20 mouse cellular contexts compared by ENCODE assay signal in genomic region chr11:103177216-103177615, GRCm38 (mm10). TPM values are rescaled to one million over a fixed set of nuclear protein-coding genes. Genes with fewer than 3 reads are reported as not detected.
DNase-seq lines count a peak whose midpoint lies in the region; ATAC-seq and TF ChIP-seq lines count a peak whose summit lies in the region.
"Had no signal": no experiment of that assay in that cellular context is flagged by ENCODE, and none has a peak within 500 bp of the region (broad histone marks: within the 10 kb centered on the region; RNA-seq: fewer than 3 reads in every experiment).

No protein-coding gene starts in this region.

- no peaks in the 10 kb centered on the region for H3K27me3 ChIP-seq in liver, postnatal 0 days (ENCODE audit: insufficient read depth, low read length)
- peaks cover 49% of the 10 kb centered on the region for H3K27me3 ChIP-seq in heart, embryonic 12.5 days (replicated peaks)
- H3K27me3 ChIP-seq in neural tube, embryonic 15.5 days (replicated peaks): peaks cover 11% of the 10 kb centered on the region

- H3K27ac ChIP-seq in liver, postnatal 0 days (ENCODE audit: low read depth): peak overlapping the region; percentile 48; the same call in 1 of the 2 replicates
- H3K27ac ChIP-seq in heart, embryonic 12.5 days (ENCODE audit: poor library complexity, severe bottlenecking): no peak overlapping the region
- H3K27ac ChIP-seq in neural tube, embryonic 15.5 days (replicated peaks): no peak overlapping the region
- H3K27ac ChIP-seq: embryonic facial prominence, embryonic 12.5 days; limb, embryonic 15.5 days; midbrain, embryonic 10.5 days; neural tube, embryonic 12.5 days had no signal

- no peak overlapping the region for H3K9ac ChIP-seq in liver, postnatal 0 days (replicated peaks)
- H3K9ac ChIP-seq in heart, embryonic 12.5 days: no peak overlapping the region
- H3K9ac ChIP-seq in neural tube, embryonic 15.5 days (replicated peaks): no peak overlapping the region
- H3K9ac ChIP-seq: embryonic facial prominence, embryonic 12.5 days; limb, embryonic 15.5 days; neural tube, embryonic 12.5 days had no signal

- H3K4me1 ChIP-seq in liver, postnatal 0 days (ENCODE audit: insufficient read depth): peaks cover 17% of the 10 kb centered on the region
- H3K4me1 ChIP-seq in heart, embryonic 12.5 days (replicated peaks): peaks cover 22% of the 10 kb centered on the region
- H3K4me1 ChIP-seq in neural tube, embryonic 15.5 days: peaks cover 24% of the 10 kb centered on the region
- H3K4me1 ChIP-seq: neural tube, embryonic 12.5 days had no signal

- H3K4me2 ChIP-seq in liver, postnatal 0 days (ENCODE audit: low read depth, low read length): peak overlapping the region; percentile 49
- 0 out of 2 replicates have a peak overlapping the region, but pooled peaks have one; percentile 20 for H3K4me2 ChIP-seq in heart, embryonic 12.5 days
- no peak overlapping the region for H3K4me2 ChIP-seq in neural tube, embryonic 15.5 days
- H3K4me2 ChIP-seq: embryonic facial prominence, embryonic 12.5 days; limb, embryonic 15.5 days; neural tube, embryonic 12.5 days had no signal

- peak; percentile 95 for DNase-seq in heart, adult 11 months
- DNase-seq in heart, postnatal 25 days (ENCODE audit: low spot score): no peak
- no peak for DNase-seq in liver, postnatal 0 days
- no peak for DNase-seq in liver
- DNase-seq in heart, postnatal 10 days: peak; percentile 68 to 69
- DNase-seq in frontal cortex, adult 2 months (ENCODE audit: extremely low spot score in 1 of 2, low spot score in 1 of 2): no peak
- DNase-seq: cerebellum, adult 18-20 months; kidney, adult 18-20 months; kidney, postnatal 10 days; lung, postnatal 10 days had no signal

- no peaks in the 10 kb centered on the region for H3K9me3 ChIP-seq in liver, postnatal 0 days (ENCODE audit: low read length)
- no peaks in the 10 kb centered on the region for H3K9me3 ChIP-seq in heart, embryonic 12.5 days (replicated peaks)
- no peaks in the 10 kb centered on the region for H3K9me3 ChIP-seq in neural tube, embryonic 15.5 days (replicated peaks)
- H3K9me3 ChIP-seq: embryonic facial prominence, embryonic 12.5 days; G1E; limb, embryonic 15.5 days; midbrain, embryonic 10.5 days; neural tube, embryonic 12.5 days had no signal

- no peak for TF ChIP-seq EP300 in liver, postnatal 0 days (IDR thresholded peaks at IDR 0.05; ENCODE audit: low read depth)

- intact Hi-C loops in heart, postnatal 25 days (cut with DNase I): no loop called here
- intact Hi-C loops in heart, postnatal 10 days (cut with DNase I): no loop called here

- peak overlapping the region; percentile 15; the same call in 1 of the 2 replicates for H3K4me3 ChIP-seq in liver, postnatal 0 days (ENCODE audit: low read depth, low read length)
- H3K4me3 ChIP-seq in heart, embryonic 12.5 days: no peak overlapping the region
- H3K4me3 ChIP-seq in neural tube, embryonic 15.5 days (replicated peaks): no peak overlapping the region
- H3K4me3 ChIP-seq: embryonic facial prominence, embryonic 12.5 days; limb, embryonic 15.5 days; midbrain, embryonic 10.5 days; neural tube, embryonic 12.5 days had no signal

- 57% methylated on average over 5 of the region's 5 CpGs for WGBS in liver, postnatal 0 days (ENCODE audit: insufficient replicate concordance)
- WGBS in heart, embryonic 12.5 days: 39% methylated on average over 5 of the region's 5 CpGs
- WGBS in neural tube, embryonic 15.5 days: 79% methylated on average over 5 of the region's 5 CpGs

- no peak for TF ChIP-seq CTCF in liver, postnatal 0 days (IDR thresholded peaks at IDR 0.05; ENCODE audit: low read depth)

- ATAC-seq in liver, postnatal 0 days: no peak
- no peak for ATAC-seq in heart, embryonic 12.5 days (ENCODE audit: insufficient number of reproducible peaks, low FRiP score)
- no peak for ATAC-seq in neural tube, embryonic 15.5 days (ENCODE audit: low FRiP score)
- ATAC-seq: forebrain, embryonic 16.5 days had no signal

- no peaks in the 10 kb centered on the region; the same call in 1 of the 2 replicates for H3K36me3 ChIP-seq in liver, postnatal 0 days (replicated peaks; ENCODE audit: insufficient read depth, low read length)
- H3K36me3 ChIP-seq in heart, embryonic 12.5 days: no peaks in the 10 kb centered on the region
- no peaks in the 10 kb centered on the region for H3K36me3 ChIP-seq in neural tube, embryonic 15.5 days
- H3K36me3 ChIP-seq: embryonic facial prominence, embryonic 12.5 days; G1E; limb, embryonic 15.5 days; midbrain, embryonic 10.5 days; neural tube, embryonic 12.5 days had no signal

RNA-seq across cellular contexts. Expression of gene Fmnl1, which starts 6.3 kb away (rescaled TPM):
- 10 to 100 TPM; 15.1 to 18.2 TPM for total RNA-seq in heart, postnatal 25 days (2021)
- polyA plus RNA-seq in liver, postnatal 0 days (2015; fragmentation: Nextera tagmentation; extraction: Ambion mirVana): 4.1 and 5.9 TPM in 2 replicates
- 1.1 and 1.7 TPM in 2 replicates for polyA plus RNA-seq in heart, embryonic 12.5 days (2016; fragmentation: Nextera tagmentation; extraction: Ambion mirVana)
- total RNA-seq in heart, postnatal 10 days (2021): 10 to 100 TPM; 14.4 to 15.6 TPM
- polyA plus RNA-seq in frontal cortex, adult 2 months (2012; rRNA removed): 76.2 and 85.2 TPM in 2 replicates
- polyA plus RNA-seq in neural tube, embryonic 15.5 days (2015; fragmentation: Nextera tagmentation; extraction: Ambion mirVana): 8.6 and 10.8 TPM in 2 replicates
- total RNA-seq: G1E had no signal

RNA-seq across cellular contexts. Expression of gene 1700023F06Rik, which starts 31.1 kb away (rescaled TPM):
- total RNA-seq in heart, postnatal 25 days (2021): not detected
- 0.09 TPM in 1 of 2 replicates, not detected in the other for polyA plus RNA-seq in liver, postnatal 0 days (2015; fragmentation: Nextera tagmentation; extraction: Ambion mirVana)
- 0.17 TPM in 1 of 2 replicates, not detected in the other for polyA plus RNA-seq in heart, embryonic 12.5 days (2016; fragmentation: Nextera tagmentation; extraction: Ambion mirVana)
- total RNA-seq in heart, postnatal 10 days (2021): not detected
- 5.3 and 6.0 TPM in 2 replicates for polyA plus RNA-seq in frontal cortex, adult 2 months (2012; rRNA removed)
- polyA plus RNA-seq in neural tube, embryonic 15.5 days (2015; fragmentation: Nextera tagmentation; extraction: Ambion mirVana): 2.1 and 2.3 TPM in 2 replicates
- total RNA-seq: G1E; gastrocnemius, adult 18-20 months; hematopoietic stem cell, adult 5-6 weeks had no signal
- polyA plus RNA-seq: G1E had no signal

RNA-seq across cellular contexts. Expression of gene Spata32, which starts 41.0 kb away (rescaled TPM):
- not detected for total RNA-seq in heart, postnatal 25 days (2021)
- not detected in 2 replicates for polyA plus RNA-seq in liver, postnatal 0 days (2015; fragmentation: Nextera tagmentation; extraction: Ambion mirVana)
- polyA plus RNA-seq in heart, embryonic 12.5 days (2016; fragmentation: Nextera tagmentation; extraction: Ambion mirVana): not detected in 2 replicates
- not detected for total RNA-seq in heart, postnatal 10 days (2021)
- polyA plus RNA-seq in frontal cortex, adult 2 months (2012; rRNA removed): 1.4 and 1.5 TPM in 2 replicates
- polyA plus RNA-seq in neural tube, embryonic 15.5 days (2015; fragmentation: Nextera tagmentation; extraction: Ambion mirVana): 1.00 and 1.3 TPM in 2 replicates
- total RNA-seq: gastrocnemius, adult 18-20 months; hematopoietic stem cell, adult 5-6 weeks had no signal
- polyA plus RNA-seq: embryonic facial prominence, embryonic 12.5 days; forebrain, embryonic 16.5 days; G1E; limb, embryonic 15.5 days; midbrain, embryonic 10.5 days had no signal

RNA-seq across cellular contexts. Expression of gene Hexim2, which starts 45.0 kb away (rescaled TPM):
- 1 to 10 TPM; 1.3 to 2.3 TPM for total RNA-seq in heart, postnatal 25 days (2021)
- 3.4 and 3.7 TPM in 2 replicates for polyA plus RNA-seq in liver, postnatal 0 days (2015; fragmentation: Nextera tagmentation; extraction: Ambion mirVana)
- 7.8 and 8.4 TPM in 2 replicates for polyA plus RNA-seq in heart, embryonic 12.5 days (2016; fragmentation: Nextera tagmentation; extraction: Ambion mirVana)
- 1 to 10 TPM; 3.1 to 3.9 TPM for total RNA-seq in heart, postnatal 10 days (2021)
- polyA plus RNA-seq in frontal cortex, adult 2 months (2012; rRNA removed): 11.5 and 14.1 TPM in 2 replicates
- 28.4 and 29.0 TPM in 2 replicates for polyA plus RNA-seq in neural tube, embryonic 15.5 days (2015; fragmentation: Nextera tagmentation; extraction: Ambion mirVana)

Comparison
In these comparisons a context has a peak if more than half of its experiments do, and no peak if none do; other contexts are left out.
1. DNase-seq: peak in heart, adult 11 months (single experiment) and heart, postnatal 10 days (2 of 2); none in heart, postnatal 25 days (single experiment), liver, postnatal 0 days (single experiment), liver (single experiment) and frontal cortex, adult 2 months (0 of 2).